Mouse (Mus musculus) cerebellum, postnatal 14 days (tissue): ENCODE measurements around the gene Tmem11.
"Not testable (repeated sequence)": the region's sequence is repeated elsewhere in the genome, so short reads cannot be mapped to it uniquely, and the experiment has no call there.

ENCODE experiments used
- DNase-seq, 2 experiments: peaks; one replicate each; pipeline ENCODE4 v3.0.0; 2021; ENCODE audit warnings: mixed read lengths in 2 of 2

The Tmem11 gene

DNA sequence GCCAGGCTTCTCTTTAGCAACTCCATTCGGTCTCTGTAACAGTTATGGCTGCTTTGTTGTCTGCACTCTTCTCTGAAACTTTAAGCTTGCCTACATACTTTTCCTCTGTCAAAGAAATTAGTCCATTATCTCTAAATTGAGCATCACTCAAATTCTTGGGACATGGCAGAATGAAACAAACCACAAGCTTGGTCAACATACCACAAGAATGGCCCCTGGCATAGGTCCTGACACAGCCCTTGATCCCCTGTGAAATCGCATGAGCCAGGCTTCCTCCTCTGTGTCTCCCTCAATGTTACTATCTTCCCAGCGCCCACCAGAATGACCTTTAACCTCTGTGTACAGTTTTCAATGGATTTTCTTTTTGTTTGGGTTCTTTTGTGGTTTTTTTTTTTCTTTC lies 3.3 kb upstream of the Tmem11 start:
- DNase-seq, result no peak

- DNase-seq, result no peak
Observed at GRCm38 (mm10) chr11:60880559-60880958, 1.5 kb upstream of the Tmem11 start.

DNA sequence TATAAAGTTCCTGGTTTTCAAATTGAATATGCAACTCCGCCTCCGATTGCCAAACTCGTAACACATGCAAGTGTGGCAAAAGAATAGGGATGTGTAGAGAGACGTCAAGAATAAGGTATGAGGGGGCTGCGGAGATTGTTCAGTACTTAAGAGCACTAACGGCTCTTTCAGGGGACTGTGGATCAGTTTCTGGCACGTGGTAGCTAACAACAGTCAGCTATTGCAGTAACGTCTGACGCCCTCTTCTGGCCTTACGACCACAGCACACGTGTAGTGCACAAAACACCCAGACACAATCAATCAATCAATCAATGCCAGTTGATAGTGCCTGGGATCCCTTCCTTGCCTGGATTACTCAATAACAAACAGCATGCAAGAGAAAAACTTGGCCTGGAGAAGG lies 351 bp upstream of the Tmem11 start:
- DNase-seq, result peak; percentile 61 to 74

DNA sequence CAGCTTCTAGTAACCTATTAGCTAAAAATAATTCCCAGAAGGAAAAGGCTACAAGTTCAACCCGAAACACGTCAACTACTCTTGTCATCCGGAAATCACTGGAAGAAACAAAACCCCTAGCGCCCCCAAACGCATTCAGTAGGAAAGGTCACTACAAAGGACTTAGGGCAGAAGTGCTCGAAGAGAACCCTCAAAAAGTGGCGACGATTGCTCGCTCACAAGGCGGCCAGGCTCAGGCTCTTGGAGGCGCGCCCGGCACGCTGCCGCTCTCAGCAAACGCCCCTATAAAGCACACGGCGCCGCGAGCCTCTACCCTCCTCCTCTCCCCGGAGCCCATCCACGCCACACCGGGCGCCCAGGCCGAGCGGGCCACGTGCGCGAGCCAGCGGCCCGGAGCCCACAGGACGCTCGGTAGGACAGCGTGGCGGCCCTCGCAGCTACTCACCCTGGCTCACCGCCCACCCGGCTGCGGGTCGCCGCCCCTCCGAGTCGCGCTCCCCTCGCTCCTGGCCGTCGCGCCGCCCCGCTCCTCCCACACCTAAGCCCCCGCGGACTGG lies 938 bp downstream of the Tmem11 start:
- DNase-seq, result peak in 1 of 2 experiments; percentile 72

DNA sequence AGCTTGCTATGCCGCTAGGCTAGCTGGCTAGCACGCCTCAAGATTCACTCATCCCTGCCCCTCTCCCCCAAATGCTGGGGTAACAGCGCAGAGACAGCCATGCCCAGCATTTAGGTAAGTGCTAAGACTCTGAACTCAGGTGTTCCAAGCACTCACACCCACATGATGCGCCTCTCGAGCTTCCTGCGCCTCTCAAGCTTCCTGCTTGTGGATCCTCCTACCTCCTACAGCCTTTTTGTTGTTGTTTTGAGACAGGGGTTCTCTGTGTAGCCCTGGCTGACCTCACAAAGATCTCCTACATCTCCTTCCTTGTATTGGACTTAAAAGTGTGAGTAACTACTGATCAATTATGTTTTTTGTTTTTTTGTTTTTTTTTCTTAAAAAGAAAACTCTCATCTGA lies 6.0 kb downstream of the Tmem11 start:
- no peak for DNase-seq

DNA sequence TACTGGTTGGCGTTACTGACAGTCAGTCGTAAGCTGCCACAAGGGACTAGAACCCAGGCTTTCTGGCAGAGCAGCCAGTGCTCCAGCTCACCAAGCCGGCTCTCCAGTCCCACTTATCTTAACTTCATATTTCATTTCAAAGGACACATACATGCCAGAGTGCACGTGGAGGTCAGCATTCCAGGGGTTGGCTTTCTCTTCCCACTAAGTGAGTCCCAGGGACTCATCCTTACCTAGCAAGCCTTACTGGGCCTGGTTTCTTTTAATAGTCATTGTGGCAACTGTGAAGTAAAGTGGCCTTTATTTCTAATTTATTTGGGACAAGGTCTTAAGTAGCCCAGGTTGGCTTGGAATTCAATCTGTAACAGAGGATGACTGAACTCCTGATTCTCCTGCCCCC lies 7.7 kb downstream of the Tmem11 start:
- DNase-seq, result no peak

GRCm38 (mm10) chr11:60869471-60869870 lies 9.6 kb downstream of the Tmem11 start:
- DNase-seq, result not testable (repeated sequence)

DNA sequence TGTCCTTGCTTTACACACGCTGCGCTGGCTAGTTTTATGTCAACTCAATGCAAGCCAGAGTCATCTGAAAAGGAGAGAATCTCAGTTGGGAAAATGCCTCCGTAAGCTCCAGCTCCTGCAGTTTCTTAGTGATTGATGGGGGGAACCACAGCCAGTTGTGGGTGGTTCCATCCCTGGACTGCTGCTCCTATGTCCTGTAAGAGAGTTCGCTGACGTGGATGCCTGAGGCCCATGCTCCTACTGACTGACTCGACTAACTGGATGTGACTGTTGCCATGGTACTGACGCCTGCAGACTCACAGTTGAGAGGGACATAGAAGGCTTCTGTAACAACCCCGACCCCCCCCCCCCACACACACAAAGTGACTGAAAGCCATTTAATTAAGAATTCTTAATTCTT lies 11.2 kb downstream of the Tmem11 start:
- DNase-seq, result no peak

GRCm38 (mm10) chr11:60867456-60867855 lies 11.6 kb downstream of the Tmem11 start:
- peak; percentile 63 to 68 for DNase-seq

DNA sequence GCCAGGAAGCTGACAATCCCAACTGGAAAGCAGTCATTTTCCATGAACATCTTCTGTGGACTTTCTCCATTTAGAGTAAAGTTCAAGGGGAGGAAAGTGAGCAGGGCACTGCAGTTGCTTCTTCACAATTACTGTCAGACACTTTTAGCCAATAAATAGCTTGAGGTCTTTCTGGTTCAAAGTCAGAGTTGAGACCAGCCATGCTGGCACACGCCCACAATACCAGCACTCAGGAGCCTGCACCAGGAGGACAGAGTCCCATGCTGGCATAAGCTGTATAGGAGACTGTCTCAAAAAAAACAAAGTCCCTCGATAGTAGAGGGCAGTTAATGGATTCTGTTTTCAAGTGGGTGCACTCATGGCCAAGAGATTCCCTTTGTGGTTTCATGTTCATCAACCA lies 13.1 kb downstream of the Tmem11 start:
- no peak for DNase-seq

GRCm38 (mm10) chr11:60864916-60865315 lies 14.2 kb downstream of the Tmem11 start:
- DNase-seq, result no peak

DNA sequence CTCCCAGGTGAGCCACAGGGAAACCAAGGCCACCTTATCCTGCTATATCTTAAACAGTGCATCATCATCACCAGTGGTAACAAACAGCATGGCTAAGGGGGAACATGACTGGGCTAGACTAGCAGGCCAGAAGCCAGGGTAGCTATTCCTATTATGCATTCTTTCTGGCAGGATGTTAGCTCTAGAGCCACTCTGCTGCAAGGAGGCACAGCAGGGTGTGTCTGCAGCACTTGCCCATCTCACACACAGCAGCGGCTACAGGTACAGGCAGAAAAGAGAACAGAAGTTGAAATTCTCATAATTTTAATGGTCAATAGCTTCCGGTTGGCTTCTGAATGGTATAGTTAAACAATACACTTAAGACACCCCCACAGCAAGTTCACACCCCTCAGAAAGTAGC lies 14.9 kb downstream of the Tmem11 start:
- DNase-seq, result peak in 1 of 2 experiments; percentile 45

DNA sequence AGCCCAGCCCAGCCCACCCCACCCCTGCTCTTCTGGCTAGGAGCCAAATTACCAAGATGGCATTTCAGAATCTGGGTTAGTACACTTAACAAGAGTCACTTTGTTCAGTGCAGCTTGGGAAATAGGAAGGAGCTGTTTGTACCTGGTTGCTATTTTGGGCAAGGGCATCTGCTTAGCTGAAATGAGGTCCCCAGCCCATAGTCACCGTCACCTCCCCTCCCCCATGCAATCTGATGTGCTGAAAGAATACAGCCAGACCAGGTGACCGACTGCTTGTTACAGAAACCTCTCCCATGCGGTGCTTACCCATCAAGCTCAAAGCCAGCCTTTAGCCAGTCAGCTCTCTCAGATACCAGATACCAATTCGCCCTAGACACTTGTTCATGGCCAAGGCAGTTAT lies 15.9 kb downstream of the Tmem11 start:
- peak; percentile 45 to 71 for DNase-seq

DNA sequence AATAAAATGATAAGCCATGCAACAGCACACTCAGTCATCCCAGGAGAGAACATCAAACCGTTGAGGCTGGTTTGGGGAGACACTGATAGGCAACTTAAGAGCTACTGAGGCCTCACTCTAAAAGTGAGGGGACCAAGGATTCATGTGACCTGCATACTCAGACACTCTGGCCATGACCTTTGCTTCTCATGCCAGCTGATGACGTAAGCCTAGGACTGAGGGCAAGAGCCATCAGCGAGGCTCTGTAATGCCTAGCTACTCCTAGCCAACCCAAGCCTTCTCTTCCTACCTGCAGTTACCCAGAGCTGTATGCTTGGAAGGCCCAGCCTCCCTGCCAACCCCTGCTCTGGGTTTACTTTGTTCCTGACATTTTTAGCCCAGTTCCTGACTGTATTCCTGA lies 17.1 kb downstream of the Tmem11 start:
- DNase-seq, result no peak

DNA sequence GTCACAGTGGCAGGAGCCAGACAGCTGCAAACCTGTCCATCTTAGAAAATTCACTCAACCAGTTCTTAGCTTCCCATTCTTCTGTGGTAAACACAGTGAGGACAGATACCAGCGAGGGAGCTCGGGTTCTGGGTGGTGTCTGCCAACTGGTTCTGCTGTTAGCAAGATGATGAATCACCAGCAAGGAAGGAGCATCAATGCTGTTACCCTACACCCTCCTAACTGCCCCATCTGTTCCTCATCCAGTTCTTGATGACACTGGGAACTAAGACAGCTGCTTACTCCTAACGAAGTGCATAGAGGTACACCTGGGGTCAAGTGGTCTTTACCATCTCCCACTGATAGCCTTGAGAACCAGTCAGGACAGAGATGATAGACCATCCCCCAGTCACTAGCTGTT lies 22.5 kb downstream of the Tmem11 start:
- DNase-seq, result no peak

DNA sequence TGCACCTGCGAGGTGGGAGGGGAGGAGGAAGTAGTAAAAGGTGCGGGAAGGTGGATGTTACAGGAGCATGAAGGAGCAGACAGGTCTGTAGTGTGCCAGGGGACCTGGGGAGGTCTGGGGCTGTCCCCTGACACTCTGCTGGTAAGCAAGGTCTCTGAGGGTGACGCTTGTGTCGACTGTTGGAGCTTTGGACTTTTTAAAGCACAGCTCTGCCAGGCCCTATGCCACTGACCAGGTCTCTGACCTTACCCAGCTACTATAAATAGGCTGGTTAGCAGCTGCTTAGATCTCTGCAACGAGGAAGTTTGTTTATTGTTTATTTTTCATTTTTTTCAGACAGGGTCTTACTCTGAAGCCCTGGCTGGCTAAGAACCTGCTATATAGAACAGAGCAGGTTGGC lies 33.7 kb downstream of the Tmem11 start:
- DNase-seq, result no peak

DNA sequence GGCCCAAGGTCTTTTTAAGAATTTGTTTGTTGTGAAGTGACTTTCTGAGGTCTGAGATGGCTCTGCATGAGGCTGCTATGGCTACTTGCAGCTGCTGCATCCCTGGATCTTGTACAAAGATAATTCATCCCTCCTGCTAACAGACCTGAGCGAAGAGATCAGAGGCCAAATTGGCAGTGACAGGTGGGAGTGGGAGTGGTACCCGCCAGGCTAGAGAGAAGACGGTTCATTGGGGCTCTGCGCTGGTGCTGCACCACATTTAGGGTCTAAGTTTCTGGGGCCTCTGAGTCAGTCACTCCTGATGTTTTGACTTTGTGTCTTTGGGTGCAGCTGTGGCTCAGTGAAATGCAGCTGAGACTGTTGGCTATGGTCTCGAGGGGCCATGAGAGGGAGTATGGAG lies 35.7 kb downstream of the Tmem11 start:
- no peak for DNase-seq

- DNase-seq, result no peak
Observed at GRCm38 (mm10) chr11:60841467-60842200, 37.4 kb downstream of the Tmem11 start.

DNA sequence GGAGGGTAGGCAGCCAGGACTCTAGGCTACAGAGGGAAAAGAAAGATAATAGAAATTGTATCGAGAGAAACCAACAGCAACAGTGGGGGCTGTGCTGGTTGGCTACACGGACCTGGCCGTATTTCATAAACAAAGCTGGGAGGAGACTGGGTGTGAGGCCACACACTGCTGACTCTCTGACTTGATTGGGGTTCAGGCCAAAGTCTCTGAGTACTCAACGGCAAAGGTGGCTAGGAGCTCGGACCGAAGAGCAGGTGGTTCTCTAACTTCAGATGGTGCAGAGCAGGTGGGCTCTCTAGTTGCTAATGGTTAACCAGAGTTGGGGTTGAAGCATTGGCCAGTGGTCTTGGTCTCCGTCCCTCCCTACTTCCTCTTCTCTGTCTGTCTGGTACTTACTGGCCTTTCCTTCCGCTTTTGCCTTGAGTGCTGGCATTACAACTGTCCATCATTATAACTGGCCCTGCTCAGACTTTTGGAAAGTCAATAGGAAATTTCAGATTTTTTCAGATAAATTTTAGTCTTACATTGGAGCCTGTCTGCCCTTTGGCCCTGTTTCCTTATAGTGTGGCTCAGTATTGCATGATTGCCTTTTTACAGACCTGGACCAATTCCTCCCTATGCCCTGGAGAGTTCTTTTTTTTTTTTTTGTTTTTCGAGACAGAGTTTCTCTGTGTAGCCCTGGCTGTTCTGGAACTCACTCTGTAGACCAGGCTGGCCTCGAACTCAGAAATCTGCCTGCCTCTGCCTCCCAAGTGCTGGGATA lies 41.2 kb downstream of the Tmem11 start:
- no peak for DNase-seq

GRCm38 (mm10) chr11:60836897-60837296 lies 42.2 kb downstream of the Tmem11 start:
- DNase-seq, result no peak

- peak; percentile 89 to 91 for DNase-seq
Observed at GRCm38 (mm10) chr11:60830433-60831052, 48.5 kb downstream of the Tmem11 start, which contains the start of gene Dhrs7b. Dhrs7b (plus strand) TSS chr11:60830631.

GRCm38 (mm10) chr11:60828903-60829302 lies 50.2 kb downstream of the Tmem11 start:
- DNase-seq, result no peak

GRCm38 (mm10) chr11:60827241-60827945 lies 51.7 kb downstream of the Tmem11 start:
- no peak for DNase-seq
